Mouse (Mus musculus) lung, postnatal 0 days (tissue): Measurements from ENCODE around the gene Lingo4.

Source experiments
- CTCF ChIP-seq: IDR thresholded peaks from 2 replicates; pipeline ENCODE4 v1.5.1; 2016; ENCODE audit warnings: antibody characterized with exemption, mild to moderate bottlenecking
- EP300 ChIP-seq: IDR thresholded peaks from 2 replicates; pipeline ENCODE4 v1.6.1; 2016; ENCODE audit warnings: antibody characterized with exemption, mild to moderate bottlenecking, control low read depth

DNA sequence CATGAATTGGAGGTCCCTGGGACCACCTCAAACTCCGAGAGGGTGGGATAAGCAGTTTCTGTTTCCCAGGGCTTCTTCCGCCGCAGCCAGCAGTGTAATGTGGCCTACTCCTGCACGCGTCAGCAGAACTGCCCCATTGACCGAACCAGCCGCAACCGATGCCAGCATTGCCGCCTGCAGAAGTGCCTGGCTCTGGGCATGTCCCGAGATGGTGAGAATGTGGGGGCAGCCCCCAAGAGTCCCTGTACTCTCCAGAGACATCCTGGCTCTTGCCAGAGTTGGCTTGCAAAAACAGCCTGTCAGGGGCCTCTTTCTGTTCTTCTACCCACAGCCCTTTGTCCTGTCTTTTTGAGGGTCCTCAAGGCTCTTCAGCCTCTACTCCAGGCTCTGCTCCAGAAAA, 10.9 kb upstream of the Lingo4 start:
- no peak for TF ChIP-seq EP300
- TF ChIP-seq CTCF, result no peak
